In genomic region chrX:134609472-134609871, GRCm38 (mm10) we compare ENCODE assay signal across 10 mouse cellular contexts. TPM values are rescaled to one million over a fixed set of nuclear protein-coding genes. Genes with fewer than 3 reads are reported as not detected.
DNase-seq lines count a peak whose midpoint lies in the region; ATAC-seq lines count a peak whose summit lies in the region.
"Had no signal": no experiment of that assay in that cellular context is flagged by ENCODE, and none has a peak within 500 bp of the region (broad histone marks: within the 10 kb centered on the region; RNA-seq: fewer than 3 reads in every experiment).

No protein-coding gene starts in this region.

- H3K4me2 ChIP-seq in heart, embryonic 11.5 days = no peak overlapping the region
- no peak overlapping the region for H3K4me2 ChIP-seq in midbrain, embryonic 15.5 days
- no peak overlapping the region for H3K4me2 ChIP-seq in midbrain, embryonic 11.5 days
- no peak overlapping the region for H3K4me2 ChIP-seq in embryonic facial prominence, embryonic 14.5 days (ENCODE audit: low read depth, low read length)
- H3K4me2 ChIP-seq: forebrain, embryonic 12.5 days; limb, embryonic 12.5 days had no signal

- H3K4me3 ChIP-seq in heart, embryonic 11.5 days (ENCODE audit: low read depth, low read length) = no peak overlapping the region
- H3K4me3 ChIP-seq in midbrain, embryonic 15.5 days = no peak overlapping the region
- H3K4me3 ChIP-seq in midbrain, embryonic 11.5 days (ENCODE audit: low read depth, low read length) = no peak overlapping the region
- no peak overlapping the region for H3K4me3 ChIP-seq in embryonic facial prominence, embryonic 14.5 days (ENCODE audit: low read depth, low read length)
- H3K4me3 ChIP-seq: forebrain, embryonic 12.5 days; limb, embryonic 12.5 days had no signal

- H3K9me3 ChIP-seq in heart, embryonic 11.5 days (replicated peaks; ENCODE audit: control insufficient read depth, low read length) = no peaks in the 10 kb centered on the region
- no peaks in the 10 kb centered on the region for H3K9me3 ChIP-seq in midbrain, embryonic 15.5 days
- H3K9me3 ChIP-seq in midbrain, embryonic 11.5 days (ENCODE audit: control insufficient read depth, low read length) = no peaks in the 10 kb centered on the region
- H3K9me3 ChIP-seq in embryonic facial prominence, embryonic 14.5 days (ENCODE audit: control insufficient read depth, low read length) = no peaks in the 10 kb centered on the region
- H3K9me3 ChIP-seq: forebrain, embryonic 12.5 days; limb, embryonic 12.5 days had no signal

- WGBS in heart, embryonic 11.5 days (ENCODE audit: insufficient replicate concordance) = 40% methylated on average over 4 of the region's 4 CpGs
- WGBS in midbrain, embryonic 15.5 days = 34% methylated on average over 4 of the region's 4 CpGs
- WGBS in midbrain, embryonic 11.5 days = 46% methylated on average over 4 of the region's 4 CpGs
- WGBS in embryonic facial prominence, embryonic 14.5 days = 30% methylated on average over 4 of the region's 4 CpGs

- ATAC-seq in heart, embryonic 11.5 days (replicated peaks; ENCODE audit: insufficient number of reproducible peaks, low FRiP score, low TSS enrichment) = no peak
- ATAC-seq in midbrain, embryonic 15.5 days (replicated peaks) = peak; percentile 27
- ATAC-seq in midbrain, embryonic 11.5 days (ENCODE audit: low FRiP score) = no peak
- ATAC-seq in embryonic facial prominence, embryonic 14.5 days (ENCODE audit: low read depth) = no peak

- H3K36me3 ChIP-seq in heart, embryonic 11.5 days (ENCODE audit: control insufficient read depth, insufficient read depth, low read length) = no peaks in the 10 kb centered on the region
- no peaks in the 10 kb centered on the region for H3K36me3 ChIP-seq in midbrain, embryonic 15.5 days (replicated peaks)
- H3K36me3 ChIP-seq in midbrain, embryonic 11.5 days (ENCODE audit: control insufficient read depth, insufficient read depth, low read length) = no peaks in the 10 kb centered on the region
- no peaks in the 10 kb centered on the region for H3K36me3 ChIP-seq in embryonic facial prominence, embryonic 14.5 days (ENCODE audit: control insufficient read depth, insufficient read depth, low read length)
- H3K36me3 ChIP-seq: forebrain, embryonic 12.5 days; limb, embryonic 12.5 days had no signal

- no peaks in the 10 kb centered on the region for H3K27me3 ChIP-seq in heart, embryonic 11.5 days (ENCODE audit: control insufficient read depth, insufficient read depth, low read length)
- H3K27me3 ChIP-seq in midbrain, embryonic 15.5 days (replicated peaks) = no peaks in the 10 kb centered on the region
- no peaks in the 10 kb centered on the region for H3K27me3 ChIP-seq in midbrain, embryonic 11.5 days (ENCODE audit: control insufficient read depth, insufficient read depth, low read length)
- H3K27me3 ChIP-seq in embryonic facial prominence, embryonic 14.5 days (replicated peaks; ENCODE audit: control insufficient read depth, insufficient read depth, low read length) = peaks cover 3% of the 10 kb centered on the region; the same call in 1 of the 2 replicates

- peak; percentile 20 for DNase-seq in heart, adult 8-10 months (ENCODE audit: low spot score)
- DNase-seq in midbrain, embryonic 11.5 days (ENCODE audit: low spot score, missing footprints) = no peak
- peak; percentile 50 for DNase-seq in embryonic facial prominence, embryonic 14.5 days (ENCODE audit: low spot score)
- DNase-seq in thymus, postnatal 25 days = peak; percentile 29
- no peak for DNase-seq in gastrocnemius, adult 18-20 months (ENCODE audit: low spot score)
- no peak for DNase-seq in spleen, adult 18-20 months

- H3K4me1 ChIP-seq in heart, embryonic 11.5 days (ENCODE audit: control insufficient read depth, insufficient read depth, low read length) = no peaks in the 10 kb centered on the region
- H3K4me1 ChIP-seq in midbrain, embryonic 15.5 days = no peaks in the 10 kb centered on the region; the same call in 1 of the 2 replicates
- H3K4me1 ChIP-seq in midbrain, embryonic 11.5 days (ENCODE audit: control insufficient read depth, insufficient read depth, low read length) = no peaks in the 10 kb centered on the region
- no peaks in the 10 kb centered on the region for H3K4me1 ChIP-seq in embryonic facial prominence, embryonic 14.5 days (ENCODE audit: control insufficient read depth, insufficient read depth, low read length)
- H3K4me1 ChIP-seq: forebrain, embryonic 12.5 days; limb, embryonic 12.5 days had no signal

- no peak overlapping the region for H3K27ac ChIP-seq in heart, embryonic 11.5 days (ENCODE audit: low read depth, low read length)
- no peak overlapping the region for H3K27ac ChIP-seq in midbrain, embryonic 15.5 days
- no peak overlapping the region for H3K27ac ChIP-seq in midbrain, embryonic 11.5 days (ENCODE audit: low read depth, low read length)
- no peak overlapping the region for H3K27ac ChIP-seq in embryonic facial prominence, embryonic 14.5 days (replicated peaks; ENCODE audit: low read depth, low read length)
- H3K27ac ChIP-seq: forebrain, embryonic 12.5 days; limb, embryonic 12.5 days had no signal

- no peak overlapping the region for H3K9ac ChIP-seq in heart, embryonic 11.5 days (ENCODE audit: low read depth, low read length)
- H3K9ac ChIP-seq in midbrain, embryonic 15.5 days = no peak overlapping the region
- H3K9ac ChIP-seq in midbrain, embryonic 11.5 days (ENCODE audit: low read length) = no peak overlapping the region
- no peak overlapping the region for H3K9ac ChIP-seq in embryonic facial prominence, embryonic 14.5 days (ENCODE audit: low read depth, low read length)
- H3K9ac ChIP-seq: forebrain, embryonic 12.5 days; limb, embryonic 12.5 days had no signal

RNA-seq across cellular contexts. Expression of gene Hnrnph2, which starts 8.5 kb away (rescaled TPM):
- 10 to 100 TPM; 59.2 to 80.7 (median 62.8) TPM for total RNA-seq in heart, adult 8-10 months (2022)
- polyA plus RNA-seq in heart, embryonic 11.5 days (2014; fragmentation: Nextera tagmentation; extraction: Ambion mirVana) = 83.0 and 125 TPM in 2 replicates
- 145 and 146 TPM in 2 replicates for polyA plus RNA-seq in midbrain, embryonic 15.5 days (2015; fragmentation: Nextera tagmentation; extraction: Ambion mirVana)
- 179 and 184 TPM in 2 replicates for polyA plus RNA-seq in midbrain, embryonic 11.5 days (2014; fragmentation: Nextera tagmentation; extraction: Ambion mirVana)
- polyA plus RNA-seq in embryonic facial prominence, embryonic 14.5 days (2014; fragmentation: Nextera tagmentation; extraction: Ambion mirVana) = 93.9 and 97.4 TPM in 2 replicates
- total RNA-seq in gastrocnemius, adult 18-20 months (2021) = 10 to 100 TPM; 45.6 to 53.7 TPM

RNA-seq across cellular contexts. Expression of gene Gla, which starts 8.5 kb away (rescaled TPM):
- total RNA-seq in heart, adult 8-10 months (2022) = 1 to 10 TPM; 1.7 to 2.7 (median 1.7) TPM
- polyA plus RNA-seq in heart, embryonic 11.5 days (2014; fragmentation: Nextera tagmentation; extraction: Ambion mirVana) = 3.7 TPM in 2 replicates
- 3.7 and 6.2 TPM in 2 replicates for polyA plus RNA-seq in midbrain, embryonic 15.5 days (2015; fragmentation: Nextera tagmentation; extraction: Ambion mirVana)
- 3.5 and 4.7 TPM in 2 replicates for polyA plus RNA-seq in midbrain, embryonic 11.5 days (2014; fragmentation: Nextera tagmentation; extraction: Ambion mirVana)
- polyA plus RNA-seq in embryonic facial prominence, embryonic 14.5 days (2014; fragmentation: Nextera tagmentation; extraction: Ambion mirVana) = 3.9 and 4.9 TPM in 2 replicates
- 1 to 10 TPM; 2.0 to 2.2 TPM for total RNA-seq in gastrocnemius, adult 18-20 months (2021)

RNA-seq across cellular contexts. Expression of gene Rpl36a, which starts 24.0 kb away (rescaled TPM):
- 100 to 1,000 TPM in 2 of 4 experiments, 10 to 100 TPM in 2; 71.8 to 139 (median 101) TPM for total RNA-seq in heart, adult 8-10 months (2022)
- 303 TPM in 2 replicates for polyA plus RNA-seq in heart, embryonic 11.5 days (2014; fragmentation: Nextera tagmentation; extraction: Ambion mirVana)
- polyA plus RNA-seq in midbrain, embryonic 15.5 days (2015; fragmentation: Nextera tagmentation; extraction: Ambion mirVana) = 155 and 158 TPM in 2 replicates
- polyA plus RNA-seq in midbrain, embryonic 11.5 days (2014; fragmentation: Nextera tagmentation; extraction: Ambion mirVana) = 292 and 298 TPM in 2 replicates
- 496 and 585 TPM in 2 replicates for polyA plus RNA-seq in embryonic facial prominence, embryonic 14.5 days (2014; fragmentation: Nextera tagmentation; extraction: Ambion mirVana)
- 100 to 1,000 TPM; 125 to 133 TPM for total RNA-seq in gastrocnemius, adult 18-20 months (2021)

RNA-seq across cellular contexts. Expression of gene Btk, which starts 26.1 kb away (rescaled TPM):
- total RNA-seq in heart, adult 8-10 months (2022) = 1 to 10 TPM in 1 of 4 experiments, under 1 TPM in 3; 0.44 to 1.3 (median 0.75) TPM
- polyA plus RNA-seq in heart, embryonic 11.5 days (2014; fragmentation: Nextera tagmentation; extraction: Ambion mirVana) = 1.4 and 2.1 TPM in 2 replicates
- polyA plus RNA-seq in midbrain, embryonic 15.5 days (2015; fragmentation: Nextera tagmentation; extraction: Ambion mirVana) = 0.75 and 0.77 TPM in 2 replicates
- 0.92 and 2.1 TPM in 2 replicates for polyA plus RNA-seq in midbrain, embryonic 11.5 days (2014; fragmentation: Nextera tagmentation; extraction: Ambion mirVana)
- 1.4 and 2.1 TPM in 2 replicates for polyA plus RNA-seq in embryonic facial prominence, embryonic 14.5 days (2014; fragmentation: Nextera tagmentation; extraction: Ambion mirVana)
- total RNA-seq in gastrocnemius, adult 18-20 months (2021) = under 1 TPM; 0.23 to 0.43 TPM

Comparison
In these comparisons a context has a peak if more than half of its experiments do, and no peak if none do; other contexts are left out.
1. DNase-seq: peak in heart, adult 8-10 months (single experiment), embryonic facial prominence, embryonic 14.5 days (single experiment) and thymus, postnatal 25 days (single experiment); none in midbrain, embryonic 11.5 days (single experiment), gastrocnemius, adult 18-20 months (single experiment) and spleen, adult 18-20 months (0 of 2).